Mouse (Mus musculus) erythroblast, embryonic 14.5 days (primary cell): ENCODE data around the gene Hoxa2. TPM values are rescaled to one million over a fixed set of nuclear protein-coding genes. Genes with fewer than 3 reads are reported as not detected.

Experiments used
- H3K27me3 ChIP-seq: 2 replicates; pipeline ENCODE4 v1.6.1; 2012; ENCODE audit warnings: inconsistent platforms; ENCODE audit not compliant: control insufficient read depth
- H3K36me3 ChIP-seq: 2 replicates; pipeline ENCODE4 v1.6.1; 2012; ENCODE audit warnings: mild to moderate bottlenecking, inconsistent platforms; ENCODE audit not compliant: control insufficient read depth
- H3K4me1 ChIP-seq: 2 replicates; pipeline ENCODE4 v1.6.1; 2012; ENCODE audit warnings: inconsistent platforms; ENCODE audit not compliant: control insufficient read depth
- H3K4me3 ChIP-seq: replicated peaks from 2 replicates; pipeline ENCODE3; 2012; ENCODE audit warnings: moderate library complexity, mild to moderate bottlenecking, inconsistent platforms
- H3K9me3 ChIP-seq: 2 replicates; pipeline ENCODE4 v1.6.1; 2012; ENCODE audit warnings: low read length, inconsistent platforms, mixed read lengths; ENCODE audit not compliant: control insufficient read depth
- GATA1 ChIP-seq: IDR thresholded peaks from 2 replicates; pipeline ENCODE4 v1.6.1; 2012; ENCODE audit warnings: low read length, inconsistent platforms, mixed read lengths
- TAL1 ChIP-seq: IDR thresholded peaks from 3 replicates; pipeline ENCODE4 v1.6.1; 2012; ENCODE audit warnings: low read length, inconsistent platforms, mixed read lengths
- polyA plus RNA-seq: library from polyadenylated mRNA; stranded (reverse); fragments of >175 nt; gene quantifications from 2 replicates; pipeline ENCODE4 v1.2.3, GENCODE M21; 2012

Gene Hoxa2
- polyA plus RNA-seq, 1 experiment: not detected

DNA sequence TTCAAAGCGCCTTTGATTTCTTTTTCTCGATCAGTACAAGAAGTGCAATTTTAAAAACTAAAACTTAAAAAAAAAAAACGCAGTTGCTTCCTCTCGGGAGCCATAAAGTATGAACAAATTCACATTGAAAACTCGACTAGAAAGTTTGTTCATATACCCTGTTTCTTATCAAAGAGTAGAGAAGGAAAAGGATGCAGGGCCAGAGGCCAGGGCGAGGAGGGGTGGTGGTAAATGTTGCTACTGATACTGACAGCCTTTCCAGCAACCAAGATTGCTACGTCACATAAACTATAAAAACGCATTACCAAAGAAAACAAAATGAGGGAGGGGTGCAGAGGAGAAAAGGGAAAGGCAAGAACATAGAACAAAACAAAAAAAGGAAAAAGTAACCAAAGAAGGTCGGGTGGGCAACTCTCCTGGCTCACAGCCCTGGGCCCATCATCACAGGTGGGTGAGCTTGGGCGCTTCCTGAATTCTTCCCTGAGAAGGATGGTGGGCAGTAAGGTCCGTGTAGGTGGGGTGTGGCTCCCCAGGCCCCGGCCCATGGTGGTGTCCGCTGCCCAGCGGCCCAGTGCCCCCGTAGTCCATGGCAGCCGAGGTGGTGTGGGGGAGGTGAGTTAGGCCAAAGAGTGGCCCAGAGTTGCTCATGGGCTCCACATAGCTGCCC is 5.0 kb upstream of the Hoxa2 start:
- Histone ChIP-seq H3K9me3 (no peaks in the 10 kb centered on the region; the same call in 1 of the 2 replicates), H3K27me3 (peaks cover 100% of the 10 kb centered on the region), H3K36me3 (no peaks in the 10 kb centered on the region), H3K4me1 (no peaks in the 10 kb centered on the region), H3K4me3 (no peak overlapping the region)
- TF ChIP-seq TAL1: no peak
- no peak for TF ChIP-seq GATA1

DNA sequence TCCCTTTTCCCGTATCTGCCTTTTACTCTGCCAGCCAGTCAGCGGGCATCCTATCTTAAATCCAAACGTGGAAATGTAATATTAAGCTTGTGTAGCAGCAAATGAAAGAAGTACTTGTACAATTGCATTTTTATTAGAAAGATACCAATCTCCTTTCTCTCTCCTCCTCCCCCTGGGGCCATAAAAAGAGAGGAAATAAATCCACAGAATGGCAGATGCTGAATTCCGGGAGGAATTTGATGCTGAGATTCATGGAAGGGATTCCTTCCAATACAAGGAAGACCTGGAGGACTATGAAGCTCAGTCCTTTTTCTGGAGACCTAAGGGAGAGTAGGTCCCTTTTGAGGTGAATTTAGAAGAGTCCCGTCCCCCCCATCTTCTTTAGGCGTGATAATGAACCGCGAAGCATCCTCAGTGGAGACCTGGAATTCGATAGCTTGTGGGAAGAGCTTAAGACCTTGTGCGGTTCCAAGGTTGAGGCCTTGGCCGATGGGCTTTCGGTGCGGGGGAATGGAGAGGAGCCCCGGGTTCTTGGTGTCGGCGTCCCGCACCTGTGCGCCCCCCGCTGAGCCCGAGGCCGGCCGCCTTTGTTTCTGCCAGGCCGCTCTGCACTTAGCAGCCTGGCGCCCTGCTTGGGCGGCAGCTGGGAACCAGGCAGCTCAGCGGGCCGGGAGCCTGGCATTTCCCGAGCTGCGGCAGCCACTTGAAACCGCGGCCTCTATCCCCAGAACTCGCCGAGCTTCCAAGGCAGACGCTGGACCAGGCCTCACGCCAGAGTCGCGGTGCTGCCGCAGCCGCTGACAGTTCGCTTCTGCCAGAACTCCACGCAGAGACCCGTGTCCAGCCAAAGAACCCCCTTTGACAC is 3.8 kb upstream of the Hoxa2 start:
- H3K9me3 ChIP-seq: no peaks in the 10 kb centered on the region; the same call in 1 of the 2 replicates
- H3K4me3 ChIP-seq: no peak overlapping the region
- H3K27me3 ChIP-seq: peaks cover 100% of the 10 kb centered on the region
- H3K4me1 ChIP-seq: no peaks in the 10 kb centered on the region
- TF ChIP-seq TAL1: no peak
- TF ChIP-seq GATA1: no peak
- no peaks in the 10 kb centered on the region for H3K36me3 ChIP-seq

DNA sequence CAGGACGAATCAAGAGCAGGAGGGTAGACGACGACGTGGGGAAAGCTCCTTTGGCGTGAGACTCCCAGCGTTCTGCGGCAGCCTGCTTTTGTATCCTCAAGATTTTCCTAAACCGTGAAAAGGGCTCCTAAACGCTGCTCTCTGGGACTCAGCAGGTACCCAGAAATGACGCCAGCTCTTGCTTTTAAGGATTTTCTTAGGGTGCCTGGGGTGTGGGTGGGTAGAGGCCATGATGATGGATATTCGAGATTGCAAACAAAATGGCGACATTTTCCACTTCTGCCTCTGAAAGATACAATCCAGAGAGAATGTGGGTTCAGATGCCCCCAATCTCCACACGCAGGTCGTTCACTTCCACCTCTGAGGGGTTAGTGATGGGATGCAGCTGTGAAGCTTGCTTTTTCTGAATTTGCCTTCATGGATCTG is 3.1 kb upstream of the Hoxa2 start:
- Histone ChIP-seq H3K27me3 (peaks cover 100% of the 10 kb centered on the region), H3K36me3 (no peaks in the 10 kb centered on the region), H3K4me1 (no peaks in the 10 kb centered on the region), H3K9me3 (no peaks in the 10 kb centered on the region; the same call in 1 of the 2 replicates), H3K4me3 (no peak overlapping the region)
- TF ChIP-seq TAL1 (no peak), GATA1 (no peak)

GRCm38 (mm10) chr6:52167176-52167575 is 2.5 kb upstream of the Hoxa2 start:
- no peaks in the 10 kb centered on the region for H3K9me3 ChIP-seq
- no peaks in the 10 kb centered on the region for H3K4me1 ChIP-seq
- H3K27me3 ChIP-seq: peaks cover 100% of the 10 kb centered on the region
- TF ChIP-seq GATA1: no peak
- no peak for TF ChIP-seq TAL1
- H3K36me3 ChIP-seq: no peaks in the 10 kb centered on the region
- H3K4me3 ChIP-seq: no peak overlapping the region

DNA sequence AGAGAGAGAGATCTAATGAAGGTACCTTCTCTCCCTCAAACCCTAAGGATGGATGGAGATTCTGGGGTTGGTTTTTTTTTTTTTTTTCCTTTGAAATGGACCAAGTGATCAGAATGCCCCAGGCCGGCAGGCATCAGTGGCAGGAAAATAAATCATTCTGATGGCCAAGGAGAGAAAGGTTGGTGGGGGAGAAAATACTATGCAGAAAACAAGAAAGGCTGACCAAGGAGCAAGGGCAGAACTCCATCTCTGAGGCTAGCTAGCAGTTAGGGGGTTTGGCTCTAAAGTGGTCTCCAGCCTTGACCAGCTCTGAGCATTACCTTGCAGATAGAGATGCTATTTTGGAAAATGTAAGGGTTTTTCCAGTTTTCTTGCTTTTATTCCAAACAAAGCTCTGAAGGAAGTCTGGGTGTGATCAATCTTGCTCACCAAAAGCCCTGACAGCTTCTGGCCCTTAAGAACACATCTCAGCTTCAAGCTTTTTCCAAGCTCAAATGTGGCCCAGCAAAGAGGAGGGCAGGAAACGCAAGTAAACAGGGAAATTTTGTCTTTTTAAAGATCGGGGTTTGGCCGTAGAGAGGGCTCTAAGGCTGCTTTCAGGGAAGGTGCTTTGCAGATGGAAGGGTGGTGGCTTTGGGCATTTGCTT is 1.9 kb upstream of the Hoxa2 start:
- TF ChIP-seq TAL1: no peak
- TF ChIP-seq GATA1: no peak
- Histone ChIP-seq H3K36me3 (no peaks in the 10 kb centered on the region), H3K27me3 (peaks cover 100% of the 10 kb centered on the region), H3K9me3 (no peaks in the 10 kb centered on the region), H3K4me1 (no peaks in the 10 kb centered on the region), H3K4me3 (no peak overlapping the region)

GRCm38 (mm10) chr6:52165441-52166370 is 1.1 kb upstream of the Hoxa2 start:
- TF ChIP-seq GATA1 (no peak), TAL1 (no peak)
- Histone ChIP-seq H3K36me3 (no peaks in the 10 kb centered on the region), H3K4me1 (no peaks in the 10 kb centered on the region), H3K27me3 (peaks cover 100% of the 10 kb centered on the region), H3K9me3 (no peaks in the 10 kb centered on the region), H3K4me3 (no peak overlapping the region)

DNA sequence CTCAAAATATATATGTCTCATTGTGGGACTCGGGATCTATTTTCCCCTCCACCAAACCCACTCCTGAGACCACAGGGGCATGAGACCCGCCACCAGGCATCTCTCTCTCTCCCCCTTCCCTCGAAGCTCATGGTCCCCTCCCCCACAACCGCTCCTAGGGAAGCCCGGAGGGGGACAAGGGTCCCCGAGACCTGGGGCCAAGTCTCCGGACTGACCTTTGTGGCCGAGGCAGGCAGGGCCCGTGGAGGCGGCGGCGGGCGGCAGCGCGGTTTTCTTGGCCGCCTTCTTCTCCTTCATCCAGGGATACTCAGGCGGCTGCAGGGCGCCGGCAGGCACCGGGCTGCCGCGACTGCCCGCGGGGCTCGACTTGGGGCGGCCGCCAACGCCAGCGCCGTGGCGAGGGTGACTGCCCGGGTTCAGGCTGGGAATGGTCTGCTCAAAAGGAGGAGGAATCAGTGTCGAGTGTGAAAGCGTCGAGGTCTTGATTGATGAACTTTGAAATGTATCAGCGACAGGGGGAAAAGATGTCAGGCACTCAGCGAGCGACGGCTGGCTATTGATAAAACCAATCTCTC is 493 bp downstream of the Hoxa2 start:
- no peak overlapping the region for H3K4me3 ChIP-seq
- peaks cover 100% of the 10 kb centered on the region for H3K27me3 ChIP-seq
- no peak for TF ChIP-seq TAL1
- TF ChIP-seq GATA1: no peak
- H3K36me3 ChIP-seq: no peaks in the 10 kb centered on the region
- no peaks in the 10 kb centered on the region for H3K4me1 ChIP-seq
- no peaks in the 10 kb centered on the region for H3K9me3 ChIP-seq

DNA sequence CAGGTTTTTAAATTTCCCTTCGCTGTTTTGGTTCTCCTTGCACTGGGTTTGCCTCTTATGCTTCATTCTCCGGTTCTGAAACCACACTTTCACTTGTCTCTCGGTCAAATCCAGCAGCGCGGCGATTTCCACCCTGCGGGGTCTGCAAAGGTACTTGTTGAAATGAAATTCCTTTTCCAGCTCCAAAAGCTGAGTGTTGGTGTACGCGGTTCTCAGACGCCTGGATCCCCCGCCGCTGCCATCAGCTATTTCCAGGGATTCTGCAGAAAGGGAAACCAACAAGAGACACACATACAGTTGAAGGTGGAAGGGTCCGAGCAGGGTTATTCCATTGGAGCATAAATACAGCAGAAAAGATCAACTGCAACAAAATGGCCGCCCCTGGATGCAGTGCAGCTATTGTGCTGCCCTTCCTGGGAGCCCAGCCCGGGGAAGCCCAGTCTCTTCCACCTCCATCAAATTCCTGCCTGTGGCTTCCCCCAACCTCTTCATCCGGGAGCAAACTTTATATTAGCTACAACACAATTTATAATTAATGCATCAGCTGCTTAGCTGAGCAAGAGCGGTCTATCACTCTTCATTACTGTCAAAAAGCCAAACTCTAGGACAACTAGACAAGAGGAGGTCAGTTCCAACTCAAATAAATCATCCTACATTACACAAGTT is 1.1 kb downstream of the Hoxa2 start:
- H3K9me3 ChIP-seq: no peaks in the 10 kb centered on the region
- TF ChIP-seq GATA1 (no peak), TAL1 (no peak)
- H3K36me3 ChIP-seq: no peaks in the 10 kb centered on the region
- H3K27me3 ChIP-seq: peaks cover 100% of the 10 kb centered on the region
- H3K4me1 ChIP-seq: no peaks in the 10 kb centered on the region; the same call in 1 of the 2 replicates
- H3K4me3 ChIP-seq: no peak overlapping the region
